Mouse (Mus musculus) erythroblast, adult 5-6 weeks (primary cell): Measurements from ENCODE around the gene Hjurp. TPM values are rescaled to one million over a fixed set of nuclear protein-coding genes. Genes with fewer than 3 reads are reported as not detected.
"Not testable (repeated sequence)": the region's sequence is repeated elsewhere in the genome, so short reads cannot be mapped to it uniquely, and the experiment has no call there.

Source experiments
- ATAC-seq: replicated peaks from 2 replicates; pipeline ENCODE4 v1.8.0; 2016; ENCODE audit warnings: moderate number of reproducible peaks, mild to moderate bottlenecking, moderate TSS enrichment, inconsistent platforms; ENCODE audit not compliant: poor library complexity, low FRiP score, severe bottlenecking
- total RNA-seq, 2 experiments: library from RNA; stranded (forward) in 1 of 2; stranded (reverse) in 1 of 2; fragments of 150-400 nt in 1 of 2; fragments of 200-764, 138-1000 nt in 1 of 2; gene quantifications; 2 replicates each; pipeline versions ENCODE4 v1.2.3 to v1.2.4; 2015 to 2017; ENCODE audit warnings: low replicate concordance in 2 of 2

Hjurp gene
- total RNA-seq, 2 experiments from 2014 or later: 89.5 to 110 TPM

- ATAC-seq: no peak
Measured at GRCm38 (mm10) chr1:88229566-88229965, 47.9 kb downstream of the Hjurp start.

GRCm38 (mm10) chr1:88228121-88228520 lies 49.3 kb downstream of the Hjurp start:
- ATAC-seq: no peak

GRCm38 (mm10) chr1:88227482-88227881 lies 50.0 kb downstream of the Hjurp start:
- peak; percentile 23; the same call in 1 of the 2 replicates for ATAC-seq

- ATAC-seq: no peak
Measured at GRCm38 (mm10) chr1:88226670-88227379, 50.6 kb downstream of the Hjurp start, which contains the start of gene Mroh2a. TSS of gene Mroh2a (plus strand) at chr1:88226986.

GRCm38 (mm10) chr1:88225741-88226140 lies 51.7 kb downstream of the Hjurp start:
- ATAC-seq: no peak

- ATAC-seq: not testable (repeated sequence)
Measured at GRCm38 (mm10) chr1:88225301-88225700, 52.1 kb downstream of the Hjurp start.

- ATAC-seq: no peak
Measured at GRCm38 (mm10) chr1:88224029-88224776, 53.2 kb downstream of the Hjurp start.

GRCm38 (mm10) chr1:88223591-88223990 lies 53.8 kb downstream of the Hjurp start:
- ATAC-seq: no peak

- not testable (repeated sequence) for ATAC-seq
Measured at GRCm38 (mm10) chr1:88223011-88223515, 54.4 kb downstream of the Hjurp start.

GRCm38 (mm10) chr1:88222216-88222615 lies 55.2 kb downstream of the Hjurp start:
- ATAC-seq: no peak

GRCm38 (mm10) chr1:88220336-88220735 lies 57.1 kb downstream of the Hjurp start:
- ATAC-seq: no peak

GRCm38 (mm10) chr1:88219054-88219453 lies 58.4 kb downstream of the Hjurp start:
- no peak for ATAC-seq

- ATAC-seq: no peak
Measured at GRCm38 (mm10) chr1:88218591-88218990, 58.8 kb downstream of the Hjurp start.

- ATAC-seq: no peak
Measured at GRCm38 (mm10) chr1:88218051-88218450, 59.4 kb downstream of the Hjurp start.

GRCm38 (mm10) chr1:88217576-88217975 lies 59.9 kb downstream of the Hjurp start:
- ATAC-seq: no peak

- no peak for ATAC-seq
Measured at GRCm38 (mm10) chr1:88217144-88217543, 60.3 kb downstream of the Hjurp start.

- no peak for ATAC-seq
Measured at GRCm38 (mm10) chr1:88216551-88216950, 60.9 kb downstream of the Hjurp start.

GRCm38 (mm10) chr1:88215466-88216380 lies 61.7 kb downstream of the Hjurp start:
- ATAC-seq: no peak

- ATAC-seq: no peak; the same call in 1 of the 2 replicates
Measured at GRCm38 (mm10) chr1:88214462-88214952, 62.9 kb downstream of the Hjurp start.
